Mouse (Mus musculus): ENCODE results near the gene Rnd3. TPM values are rescaled to one million over a fixed set of nuclear protein-coding genes. Genes with fewer than 3 reads are reported as not detected.

Rnd3 gene
- polyA plus RNA-seq, 1 experiment from 2014 or later, result 270 TPM

GRCm38 (mm10) chr2:51101187-51101586 is 47.7 kb downstream of the Rnd3 start:
- H3K27me3 ChIP-seq (replicated peaks), result no peaks in the 10 kb centered on the region
- no peak for ATAC-seq (ENCODE audit: low FRiP score, low read depth)
- 56% methylated on average over 4 of the region's 4 CpGs for WGBS
- H3K36me3 ChIP-seq, result no peaks in the 10 kb centered on the region
- H3K9me3 ChIP-seq, result no peaks in the 10 kb centered on the region
- H3K4me3 ChIP-seq, result no peak overlapping the region
- no peak overlapping the region for H3K9ac ChIP-seq
- H3K4me2 ChIP-seq (replicated peaks), result no peak overlapping the region
- H3K4me1 ChIP-seq, result peaks cover 8% of the 10 kb centered on the region
- no peak overlapping the region for H3K27ac ChIP-seq

GRCm38 (mm10) chr2:51099987-51100386 is 48.9 kb downstream of the Rnd3 start:
- Histone ChIP-seq H3K9me3 (no peaks in the 10 kb centered on the region), H3K4me3 (no peak overlapping the region), H3K4me2 (replicated peaks) (no peak overlapping the region), H3K9ac (no peak overlapping the region), H3K27me3 (replicated peaks) (no peaks in the 10 kb centered on the region), H3K36me3 (no peaks in the 10 kb centered on the region), H3K4me1 (peaks cover 8% of the 10 kb centered on the region), H3K27ac (no peak overlapping the region)
- no peak for ATAC-seq (ENCODE audit: low FRiP score, low read depth)
- 62% methylated on average over 9 of the region's 9 CpGs for WGBS

- Histone ChIP-seq H3K9me3 (no peaks in the 10 kb centered on the region), H3K36me3 (no peaks in the 10 kb centered on the region), H3K4me3 (no peak overlapping the region), H3K4me1 (peaks cover 8% of the 10 kb centered on the region), H3K27me3 (replicated peaks) (no peaks in the 10 kb centered on the region), H3K4me2 (replicated peaks) (no peak overlapping the region), H3K9ac (no peak overlapping the region), H3K27ac (no peak overlapping the region)
- 88% methylated on average over 1 of the region's 1 CpGs for WGBS
- no peak for ATAC-seq (ENCODE audit: low FRiP score, low read depth)
These were observed 49.7 kb downstream of the Rnd3 start for GRCm38 (mm10) chr2:51099240-51099639.

GRCm38 (mm10) chr2:51090688-51091087 is 58.2 kb downstream of the Rnd3 start:
- Histone ChIP-seq H3K36me3 (no peaks in the 10 kb centered on the region), H3K9ac (no peak overlapping the region), H3K4me1 (peaks cover 31% of the 10 kb centered on the region), H3K4me3 (no peak overlapping the region), H3K27me3 (replicated peaks) (no peaks in the 10 kb centered on the region), H3K9me3 (no peaks in the 10 kb centered on the region), H3K27ac (no peak overlapping the region), H3K4me2 (replicated peaks) (no peak overlapping the region)
- no peak for ATAC-seq (ENCODE audit: low FRiP score, low read depth)
- 71% methylated on average over 7 of the region's 7 CpGs for WGBS

- ATAC-seq (ENCODE audit: low FRiP score, low read depth), result 0 out of 2 replicates have a peak, but pooled peaks have one; percentile 52
- Histone ChIP-seq H3K36me3 (no peaks in the 10 kb centered on the region), H3K4me2 (replicated peaks) (no peak overlapping the region), H3K4me1 (peaks cover 31% of the 10 kb centered on the region), H3K27ac (no peak overlapping the region), H3K9me3 (no peaks in the 10 kb centered on the region), H3K4me3 (no peak overlapping the region), H3K9ac (no peak overlapping the region), H3K27me3 (replicated peaks) (no peaks in the 10 kb centered on the region)
- WGBS, result 21% methylated on average over 8 of the region's 8 CpGs
These were observed 58.9 kb downstream of the Rnd3 start for GRCm38 (mm10) chr2:51090049-51090448.

- no peak overlapping the region for H3K27ac ChIP-seq
- H3K27me3 ChIP-seq (replicated peaks), result no peaks in the 10 kb centered on the region
- H3K4me3 ChIP-seq, result no peak overlapping the region
- no peaks in the 10 kb centered on the region for H3K9me3 ChIP-seq
- H3K4me2 ChIP-seq (replicated peaks), result no peak overlapping the region
- no peak for ATAC-seq (ENCODE audit: low FRiP score, low read depth)
- WGBS, result 88% methylated on average over 11 of the region's 11 CpGs
- H3K36me3 ChIP-seq, result no peaks in the 10 kb centered on the region
- no peak overlapping the region for H3K9ac ChIP-seq
- peaks cover 31% of the 10 kb centered on the region for H3K4me1 ChIP-seq
These were observed 59.9 kb downstream of the Rnd3 start for GRCm38 (mm10) chr2:51088843-51089573.

- H3K4me3 ChIP-seq, result no peak overlapping the region
- H3K4me2 ChIP-seq (replicated peaks), result peak overlapping the region; percentile 40
- no peaks in the 10 kb centered on the region for H3K9me3 ChIP-seq
- ATAC-seq (ENCODE audit: low FRiP score, low read depth), result peak; percentile 52
- whole genome bisulfite sequencing, result 25% methylated on average over 3 of the region's 3 CpGs
- H3K4me1 ChIP-seq, result peaks cover 31% of the 10 kb centered on the region
- no peak overlapping the region for H3K9ac ChIP-seq
- H3K36me3 ChIP-seq, result no peaks in the 10 kb centered on the region
- no peaks in the 10 kb centered on the region for H3K27me3 ChIP-seq (replicated peaks)
- peak overlapping the region; percentile 46; the same call in 1 of the 2 replicates for H3K27ac ChIP-seq
These were observed 60.8 kb downstream of the Rnd3 start for GRCm38 (mm10) chr2:51088123-51088453.

- Histone ChIP-seq H3K27ac (peak overlapping the region; percentile 46; the same call in 1 of the 2 replicates), H3K27me3 (replicated peaks) (no peaks in the 10 kb centered on the region), H3K4me1 (peaks cover 37% of the 10 kb centered on the region), H3K9ac (no peak overlapping the region), H3K9me3 (no peaks in the 10 kb centered on the region), H3K4me2 (replicated peaks) (peak overlapping the region; percentile 40), H3K4me3 (no peak overlapping the region), H3K36me3 (no peaks in the 10 kb centered on the region)
- 14% methylated on average over 12 of the region's 12 CpGs for whole genome bisulfite sequencing
- peak; percentile 84 for ATAC-seq (ENCODE audit: low FRiP score, low read depth)
These were observed 61.4 kb downstream of the Rnd3 start for GRCm38 (mm10) chr2:51087307-51088122.

- H3K9me3 ChIP-seq, result no peaks in the 10 kb centered on the region
- H3K4me3 ChIP-seq, result no peak overlapping the region
- no peak overlapping the region for H3K4me2 ChIP-seq (replicated peaks)
- no peak overlapping the region for H3K9ac ChIP-seq
- H3K27me3 ChIP-seq (replicated peaks), result no peaks in the 10 kb centered on the region
- H3K27ac ChIP-seq, result no peak overlapping the region
- H3K36me3 ChIP-seq, result no peaks in the 10 kb centered on the region
- WGBS, result 56% methylated on average over 11 of the region's 11 CpGs
- H3K4me1 ChIP-seq, result peaks cover 37% of the 10 kb centered on the region
- ATAC-seq (ENCODE audit: low FRiP score, low read depth), result no peak
These were observed 63.8 kb downstream of the Rnd3 start for GRCm38 (mm10) chr2:51085155-51085554.

- ATAC-seq (ENCODE audit: low FRiP score, low read depth), result peak; percentile 75
- Histone ChIP-seq H3K4me1 (peaks cover 26% of the 10 kb centered on the region), H3K4me3 (no peak overlapping the region), H3K4me2 (replicated peaks) (no peak overlapping the region), H3K9me3 (no peaks in the 10 kb centered on the region), H3K9ac (no peak overlapping the region), H3K36me3 (no peaks in the 10 kb centered on the region), H3K27ac (peak overlapping the region; percentile 17; the same call in 1 of the 2 replicates), H3K27me3 (replicated peaks) (no peaks in the 10 kb centered on the region)
- 46% methylated on average over 13 of the region's 13 CpGs for WGBS
These were observed 66.1 kb downstream of the Rnd3 start for GRCm38 (mm10) chr2:51082714-51083351.

All from neural tube, embryonic 12.5 days (tissue).